Mouse (Mus musculus) A20 (cell line): ENCODE results near the gene Ccnd1.
"Not testable (repeated sequence)": the region's sequence is repeated elsewhere in the genome, so short reads cannot be mapped to it uniquely, and the experiment has no call there.

Source experiments
- DNase-seq: peaks from one replicate; pipeline ENCODE4 v3.0.0-alpha.2; 2011; ENCODE audit warnings: low read depth, low spot score

Ccnd1 gene

GRCm38 (mm10) chr7:144907793-144908192, 31.9 kb downstream of the Ccnd1 start:
- peak; percentile 41 for DNase-seq

DNA sequence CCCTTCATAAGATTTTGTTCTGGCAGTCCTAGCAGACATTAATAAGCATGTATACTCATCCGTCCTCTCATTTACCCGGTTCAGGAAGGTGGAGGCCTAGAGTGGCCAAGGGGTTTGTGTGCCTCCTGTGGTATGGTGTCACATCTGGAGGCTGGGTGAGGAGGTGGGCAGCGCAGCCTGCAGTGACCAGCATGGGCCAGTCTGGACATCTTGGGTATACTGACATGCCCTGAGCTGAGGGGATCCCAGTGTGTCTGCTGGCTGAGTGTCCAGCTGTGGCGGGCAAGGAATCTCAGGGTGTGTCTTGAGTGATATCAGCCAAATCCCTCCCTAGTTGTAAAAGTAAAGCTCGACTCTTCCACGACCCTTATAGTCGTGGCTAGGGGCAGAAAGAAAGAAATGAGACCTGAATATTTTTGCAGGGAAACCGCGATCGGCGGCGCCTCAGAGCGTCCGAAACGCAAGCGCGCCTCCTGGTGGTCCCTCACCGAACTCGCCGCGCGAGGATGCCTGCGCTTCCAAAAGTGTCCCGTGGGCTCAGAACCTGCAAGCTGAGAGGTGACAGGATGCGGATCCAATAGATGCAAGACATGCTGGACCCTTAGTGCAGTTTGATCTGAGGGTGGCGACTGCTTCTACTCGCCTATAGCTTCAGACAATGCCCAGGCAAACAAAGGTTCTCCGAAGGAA, 32.9 kb downstream of the Ccnd1 start:
- peak; percentile 65 for DNase-seq

- DNase-seq: not testable (repeated sequence)
Measured at GRCm38 (mm10) chr7:144905514-144905913, 34.2 kb downstream of the Ccnd1 start.

GRCm38 (mm10) chr7:144898506-144898905, 41.2 kb downstream of the Ccnd1 start:
- DNase-seq: no peak

- no peak for DNase-seq
Measured at GRCm38 (mm10) chr7:144896294-144897218, 43.2 kb downstream of the Ccnd1 start, which contains the start of gene Fgf15. TSS of gene Fgf15 (plus strand) at chr7:144896531.

- peak; percentile 25 for DNase-seq
Measured at GRCm38 (mm10) chr7:144895305-144896111, 44.2 kb downstream of the Ccnd1 start.

DNA sequence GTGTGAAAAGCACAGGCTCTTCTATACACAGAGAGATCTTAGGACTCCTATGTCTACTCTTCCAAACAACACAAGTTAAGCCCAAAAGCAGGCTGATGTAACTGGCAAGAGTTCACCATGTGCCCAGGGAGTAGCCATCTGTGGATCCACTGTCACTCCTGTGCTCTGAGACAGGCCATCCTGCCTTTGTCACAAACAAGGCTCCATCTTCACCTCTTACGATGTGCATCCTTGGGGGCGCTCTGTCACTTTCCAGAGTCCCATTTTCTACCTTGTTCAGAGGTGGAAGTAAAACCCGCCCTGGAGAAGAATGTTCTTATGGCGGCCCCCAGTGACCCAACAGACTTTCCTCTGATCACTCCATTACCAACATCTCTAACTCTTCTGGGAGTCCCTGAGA, 45.0 kb downstream of the Ccnd1 start:
- no peak for DNase-seq

DNA sequence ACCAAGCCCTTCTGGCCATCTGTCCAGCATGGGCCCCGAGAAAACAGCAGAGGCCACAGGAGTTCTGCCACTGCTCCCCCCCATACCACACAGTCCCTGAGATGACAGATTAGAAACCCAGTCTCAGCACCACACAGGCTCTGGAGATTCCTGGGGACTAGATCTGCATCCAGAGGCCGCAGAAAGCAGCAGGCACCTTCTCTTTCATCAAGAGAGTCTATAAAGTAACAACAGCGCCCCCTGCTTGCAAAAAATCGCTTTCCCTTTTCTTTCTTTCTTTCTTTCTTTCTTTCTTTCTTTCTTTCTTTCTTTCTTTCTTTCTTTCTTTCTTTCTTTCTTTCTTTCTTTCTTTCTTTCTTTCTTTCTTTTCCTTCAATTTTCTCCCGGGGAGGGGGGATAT, 45.5 kb downstream of the Ccnd1 start:
- DNase-seq: peak; percentile 22

DNA sequence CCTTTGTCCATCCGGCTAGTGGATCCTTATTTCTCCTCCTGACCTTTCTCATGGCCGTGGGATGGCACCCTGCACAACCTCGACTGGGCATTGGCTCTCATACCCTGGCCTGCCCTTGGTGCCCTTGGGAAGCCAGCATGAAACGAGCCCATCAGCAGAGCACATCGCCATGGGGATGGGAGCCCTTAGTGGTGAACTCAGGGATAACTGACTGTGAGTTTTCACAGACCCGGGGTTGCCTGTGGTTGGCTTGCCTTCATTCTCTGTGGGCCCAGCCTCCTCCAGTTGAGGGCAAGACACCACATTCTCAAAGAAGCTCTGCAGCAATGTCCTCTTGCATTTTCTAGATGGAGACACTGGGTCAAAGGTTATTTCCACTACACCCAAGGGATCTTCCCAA, 47.4 kb downstream of the Ccnd1 start:
- no peak for DNase-seq

DNA sequence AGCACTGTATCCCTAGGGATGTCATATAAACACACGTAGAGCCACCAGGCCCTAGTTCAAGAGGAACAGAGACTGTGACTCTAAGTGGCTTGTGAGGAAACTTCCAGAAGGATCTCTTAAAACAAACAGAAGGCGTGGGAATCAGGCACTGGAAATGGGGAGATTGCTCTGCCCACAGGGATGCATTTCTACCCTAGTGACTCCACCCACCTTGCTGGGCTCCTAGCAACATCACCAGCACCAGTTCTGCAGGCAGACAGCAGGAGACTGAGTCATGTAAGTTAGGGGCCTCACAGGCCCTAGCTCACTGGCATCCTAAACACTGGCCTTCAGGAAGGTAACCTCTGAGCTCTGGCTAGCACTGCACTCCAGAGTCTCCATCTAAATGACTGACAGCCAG, 47.9 kb downstream of the Ccnd1 start:
- DNase-seq: no peak

DNA sequence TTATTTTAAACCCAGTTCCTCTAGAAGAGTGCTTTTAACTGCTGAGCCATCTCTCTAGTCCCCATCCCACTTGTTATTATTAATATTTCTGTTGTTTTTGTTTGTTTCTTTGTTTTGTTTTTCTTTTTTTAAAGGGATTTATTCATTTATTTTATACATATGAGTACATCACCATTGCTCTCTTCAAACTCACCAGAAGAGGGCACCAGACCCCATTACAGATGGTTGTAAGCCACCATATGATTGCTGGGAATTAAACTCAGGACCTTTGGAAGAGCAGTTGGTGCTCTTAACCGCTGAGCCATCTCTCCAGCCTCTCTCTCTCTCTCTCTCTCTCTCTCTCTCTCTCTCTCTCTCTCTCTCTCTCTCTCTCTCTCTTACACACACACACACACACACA, 49.1 kb downstream of the Ccnd1 start:
- not testable (repeated sequence) for DNase-seq

- no peak for DNase-seq
Measured at GRCm38 (mm10) chr7:144888564-144889299, 51.0 kb downstream of the Ccnd1 start.

DNA sequence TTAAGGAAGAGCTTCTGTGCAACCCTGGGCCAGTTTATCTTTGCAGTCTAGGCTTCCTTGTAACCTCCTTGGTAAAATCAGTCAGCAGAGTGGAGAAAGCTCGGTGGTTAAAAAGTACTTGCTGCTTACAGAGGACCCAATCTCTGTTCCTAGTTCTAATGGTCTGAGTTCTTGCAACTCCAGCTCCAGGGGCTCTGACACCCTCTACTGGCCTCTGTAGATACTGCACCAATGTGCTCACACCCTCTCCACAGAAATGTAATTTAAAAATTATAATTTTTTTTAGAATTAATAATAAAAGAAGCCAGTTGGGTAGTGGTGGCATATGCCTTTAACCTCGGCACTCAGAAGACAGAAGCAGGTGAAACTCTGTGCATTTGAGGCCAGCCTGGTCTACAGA, 52.1 kb downstream of the Ccnd1 start:
- peak; percentile 32 for DNase-seq

GRCm38 (mm10) chr7:144883106-144883505, 56.6 kb downstream of the Ccnd1 start:
- DNase-seq: no peak
